In genomic region chr4:9747411-9747938, GRCm38 (mm10) we compare ENCODE assay signal across 25 mouse cellular contexts.
DNase-seq lines count a peak whose midpoint lies in the region; ATAC-seq lines count a peak whose summit lies in the region.
"Had no signal": no experiment of that assay in that cellular context is flagged by ENCODE, and none has a peak within 500 bp of the region (broad histone marks: within the 10 kb centered on the region; RNA-seq: fewer than 3 reads in every experiment).

No protein-coding gene starts in this region.

- peak; percentile 96 for DNase-seq in 416B (ENCODE audit: low read depth)
- peak; percentile 29 for DNase-seq in c-Kit-positive CD71-positive TER-119-positive erythroid progenitor cells, embryonic 14.5 days (ENCODE audit: low spot score)
- DNase-seq in liver, embryonic 13.5 days = no peak
- no peak for DNase-seq in cerebellum, adult 18-20 months
- no peak for DNase-seq in cerebellum, adult 11 months
- DNase-seq in layer of hippocampus, adult 8-10 months (ENCODE audit: low spot score in 2 of 2) = no peak
- DNase-seq: cerebellum, adult 9-10 months; forebrain, postnatal 0 days; gastrocnemius, postnatal 14 days; heart, adult 18-20 months; heart, postnatal 14 days; kidney, adult 8-10 months; kidney, postnatal 25 days; lung, postnatal 36 days; thymus, postnatal 25 days had no signal

- WGBS in liver, embryonic 13.5 days (ENCODE audit: insufficient replicate concordance) = 23% methylated on average over 6 of the region's 6 CpGs

- 0 out of 2 replicates have a peak overlapping the region, but pooled peaks have one; percentile 1 for H3K27ac ChIP-seq in liver, embryonic 13.5 days
- H3K27ac ChIP-seq: embryonic facial prominence, embryonic 10.5 days; forebrain, embryonic 10.5 days; heart, embryonic 13.5 days; hindbrain, embryonic 13.5 days; lung, embryonic 15.5 days; stomach, embryonic 15.5 days had no signal

- ATAC-seq in liver, embryonic 13.5 days (ENCODE audit: low read depth) = peak; percentile 88
- ATAC-seq: CD4-positive, CD25-positive, alpha-beta regulatory T cell, adult 4 months; forebrain, postnatal 0 days; inflammation-experienced regulatory T-cells, adult 6 months had no signal

- H3K4me1 ChIP-seq in liver, embryonic 13.5 days (replicated peaks) = peaks cover 34% of the 10 kb centered on the region
- peaks cover 23% of the 10 kb centered on the region for H3K4me1 ChIP-seq in megakaryocyte, embryonic 14.5 days
- H3K4me1 ChIP-seq: embryonic facial prominence, embryonic 10.5 days; forebrain, embryonic 10.5 days; heart, embryonic 13.5 days; hindbrain, embryonic 13.5 days; lung, embryonic 15.5 days; stomach, embryonic 15.5 days had no signal

- H3K36me3 ChIP-seq in liver, embryonic 13.5 days = no peaks in the 10 kb centered on the region
- no peaks in the 10 kb centered on the region for H3K36me3 ChIP-seq in megakaryocyte, embryonic 14.5 days (replicated peaks; ENCODE audit: low read length)
- H3K36me3 ChIP-seq: embryonic facial prominence, embryonic 10.5 days; forebrain, embryonic 10.5 days; heart, embryonic 13.5 days; hindbrain, embryonic 13.5 days; lung, embryonic 15.5 days; stomach, embryonic 15.5 days had no signal

- no peak overlapping the region for H3K4me3 ChIP-seq in liver, embryonic 13.5 days (replicated peaks)
- peak overlapping the region; percentile 31 for H3K4me3 ChIP-seq in megakaryocyte, embryonic 14.5 days (replicated peaks)
- H3K4me3 ChIP-seq: embryonic facial prominence, embryonic 10.5 days; forebrain, embryonic 10.5 days; heart, embryonic 13.5 days; hindbrain, embryonic 13.5 days; lung, embryonic 15.5 days; stomach, embryonic 15.5 days had no signal

- no peak overlapping the region for H3K4me2 ChIP-seq in liver, embryonic 13.5 days
- H3K4me2 ChIP-seq: heart, embryonic 13.5 days; hindbrain, embryonic 13.5 days; lung, embryonic 15.5 days; midbrain, embryonic 11.5 days; stomach, embryonic 15.5 days had no signal

- no peaks in the 10 kb centered on the region for H3K27me3 ChIP-seq in liver, embryonic 13.5 days
- H3K27me3 ChIP-seq in megakaryocyte, embryonic 14.5 days (replicated peaks) = no peaks in the 10 kb centered on the region
- H3K27me3 ChIP-seq: heart, embryonic 13.5 days; hindbrain, embryonic 13.5 days; lung, embryonic 15.5 days; stomach, embryonic 15.5 days had no signal

- H3K9me3 ChIP-seq in liver, embryonic 13.5 days (replicated peaks) = no peaks in the 10 kb centered on the region
- no peaks in the 10 kb centered on the region for H3K9me3 ChIP-seq in megakaryocyte, embryonic 14.5 days
- H3K9me3 ChIP-seq: embryonic facial prominence, embryonic 10.5 days; forebrain, embryonic 10.5 days; heart, embryonic 13.5 days; hindbrain, embryonic 13.5 days; lung, embryonic 15.5 days; stomach, embryonic 15.5 days had no signal

- no peak overlapping the region for H3K9ac ChIP-seq in liver, embryonic 13.5 days
- H3K9ac ChIP-seq: forebrain, postnatal 0 days; heart, embryonic 13.5 days; hindbrain, embryonic 13.5 days; lung, embryonic 15.5 days; stomach, embryonic 15.5 days had no signal

Comparison
In these comparisons a context has a peak if more than half of its experiments do, and no peak if none do; other contexts are left out.
1. DNase-seq: peak in 416B (single experiment) and c-Kit-positive CD71-positive TER-119-positive erythroid progenitor cells, embryonic 14.5 days (single experiment); none in liver, embryonic 13.5 days (single experiment), cerebellum, adult 18-20 months (0 of 2), cerebellum, adult 11 months (single experiment) and layer of hippocampus, adult 8-10 months (0 of 2).